Mouse (Mus musculus): ENCODE measurements at regions not wholly inside any gene's neighbourhood (a gene's known extent, or its start where the extent isn't known, plus 50 kb on each side); places are given as distances from the start of the nearest gene placed in this dataset.

GRCm38 (mm10) chr5:12919335-12919734 is 205.9 kb upstream of the Sema3a start:
- no peak for TF ChIP-seq CTCF (IDR thresholded peaks at IDR 0.05)
- TF ChIP-seq POLR2A (IDR thresholded peaks at IDR 0.05; ENCODE audit: insufficient read depth, low read depth, low read length): no peak
- no peak for TF ChIP-seq EP300 (IDR thresholded peaks at IDR 0.05; ENCODE audit: insufficient read depth, low read depth, low read length)

Data from heart, adult 2 months (tissue).